Mouse (Mus musculus) CH12.LX (cell line): Measurements from ENCODE around the gene Exoc2. TPM values are rescaled to one million over a fixed set of nuclear protein-coding genes. Genes with fewer than 3 reads are reported as not detected.

Experiments
- DNase-seq: peaks from one replicate; pipeline ENCODE4 v3.0.0-alpha.2; 2013; ENCODE audit errors: extremely low read depth
- H3K27ac ChIP-seq: 2 replicates; pipeline ENCODE4 v1.5.1; 2012; ENCODE audit warnings: low read depth, mild to moderate bottlenecking, control low read depth, moderate library complexity; ENCODE audit not compliant: insufficient read depth
- H3K27me3 ChIP-seq: replicated peaks from 2 replicates; pipeline ENCODE3; 2012; ENCODE audit warnings: inconsistent platforms
- H3K36me3 ChIP-seq, 2 experiments: replicated peaks in 1 of 2; 2 replicates each; pipeline versions ENCODE3 to v1.6.1; 2012; ENCODE audit warnings: inconsistent platforms in 1 of 2, low read length in 1 of 2, mild to moderate bottlenecking in 1 of 2, mixed read lengths in 1 of 2, moderate library complexity in 1 of 2; ENCODE audit not compliant: control insufficient read depth in 1 of 2, insufficient read depth in 1 of 2
- H3K4me1 ChIP-seq, 2 experiments: 2 replicates each; pipeline ENCODE4 v1.6.1; 2012; ENCODE audit warnings: inconsistent platforms in 1 of 2, moderate library complexity in 1 of 2; ENCODE audit not compliant: insufficient read depth in 2 of 2, control insufficient read depth in 1 of 2
- H3K4me2 ChIP-seq: 2 replicates; pipeline ENCODE4 v1.6.1; 2012; ENCODE audit warnings: low read depth, mild to moderate bottlenecking, control low read depth; ENCODE audit not compliant: poor library complexity, insufficient read depth, severe bottlenecking
- H3K4me3 ChIP-seq, 3 experiments: fragments of 150-350 bp in 1 of 3; sonication (generic) in 1 of 3; replicated peaks in 1 of 3; 2 replicates each; pipeline versions ENCODE3 to v1.5.1; 2011 to 2012; ENCODE audit warnings: low read depth in 2 of 3, low read length in 2 of 3, mild to moderate bottlenecking in 2 of 3, moderate library complexity in 2 of 3, control low read depth in 1 of 3, improper control_type of control experiment in 1 of 3, inconsistent platforms in 1 of 3, mixed read lengths in 1 of 3; ENCODE audit not compliant: poor library complexity in 1 of 3
- H3K79me2 ChIP-seq: replicated peaks from 2 replicates; pipeline ENCODE4 v1.6.1; 2012; ENCODE audit warnings: mild to moderate bottlenecking, moderate library complexity; ENCODE audit not compliant: control insufficient read depth, poor library complexity, insufficient read depth, severe bottlenecking; ENCODE audit errors: extremely low read depth
- H3K9ac ChIP-seq: 2 replicates; pipeline ENCODE4 v1.6.1; 2012; ENCODE audit warnings: low read depth, mild to moderate bottlenecking, control low read depth, moderate library complexity; ENCODE audit not compliant: insufficient read depth
- H3K9me3 ChIP-seq: replicated peaks from 2 replicates; pipeline ENCODE3; 2012; ENCODE audit warnings: low read length, inconsistent platforms, mixed read lengths
- BHLHE40 ChIP-seq: IDR thresholded peaks from 2 replicates; pipeline ENCODE4 v1.6.1; 2011; ENCODE audit warnings: mild to moderate bottlenecking, low read depth, low read length, improper control_type of control experiment
- CHD1 ChIP-seq: IDR thresholded peaks from 2 replicates; pipeline ENCODE4 v1.6.1; 2012; ENCODE audit warnings: low read depth, low read length, improper control_type of control experiment, inconsistent platforms
- CHD2 ChIP-seq: IDR thresholded peaks from 2 replicates; pipeline ENCODE4 v1.6.1; 2011; ENCODE audit warnings: low read length, improper control_type of control experiment
- ELF1 ChIP-seq: IDR thresholded peaks from 2 replicates; pipeline ENCODE4 v1.6.1; 2014; ENCODE audit warnings: low read depth, mild to moderate bottlenecking, inconsistent platforms, low read length, improper control_type of control experiment
- IRF4 ChIP-seq: IDR thresholded peaks from 2 replicates; pipeline ENCODE4 v1.6.1; 2014; ENCODE audit warnings: low read depth, mild to moderate bottlenecking, inconsistent platforms, low read length, improper control_type of control experiment
- JUN ChIP-seq: IDR thresholded peaks from 2 replicates; pipeline ENCODE4 v1.6.1; 2011; ENCODE audit warnings: low read depth, mild to moderate bottlenecking, low read length, improper control_type of control experiment, moderate library complexity; ENCODE audit not compliant: insufficient read depth
- JUND ChIP-seq: conservative IDR thresholded peaks from 2 replicates; pipeline ENCODE4 v1.6.1; 2011; ENCODE audit warnings: low read depth, low read length, improper control_type of control experiment
- MAFK ChIP-seq: IDR thresholded peaks from 2 replicates; pipeline ENCODE4 v1.6.1; 2011; ENCODE audit warnings: low read length, improper control_type of control experiment; ENCODE audit not compliant: insufficient replicate concordance
- MAZ ChIP-seq: IDR thresholded peaks from 2 replicates; pipeline ENCODE4 v1.6.1; 2012; ENCODE audit warnings: low read depth, mild to moderate bottlenecking, inconsistent platforms, low read length, improper control_type of control experiment, moderate library complexity
- MEF2A ChIP-seq: IDR thresholded peaks from 2 replicates; pipeline ENCODE4 v1.6.1; 2014; ENCODE audit warnings: low read depth, mild to moderate bottlenecking, inconsistent platforms, low read length, improper control_type of control experiment, borderline replicate concordance
- MXI1 ChIP-seq: IDR thresholded peaks from 2 replicates; pipeline ENCODE4 v1.6.1; 2011; ENCODE audit warnings: mild to moderate bottlenecking, low read depth, low read length, improper control_type of control experiment
- PAX5 ChIP-seq: IDR thresholded peaks from 2 replicates; pipeline ENCODE4 v1.6.1; 2012; ENCODE audit warnings: low read length, inconsistent platforms, mixed read lengths
- POLR2A ChIP-seq: IDR thresholded peaks from 2 replicates; pipeline ENCODE4 v1.6.1; 2011; ENCODE audit warnings: low read depth, mild to moderate bottlenecking, improper control_type of control experiment, low read length
- POLR2AphosphoS2 ChIP-seq: IDR thresholded peaks from 2 replicates; pipeline ENCODE4 v1.6.1; 2011; ENCODE audit warnings: low read depth, low read length, improper control_type of control experiment
- RCOR1 ChIP-seq: conservative IDR thresholded peaks from 2 replicates; pipeline ENCODE4 v1.6.1; 2012; ENCODE audit warnings: low read depth, mild to moderate bottlenecking, inconsistent platforms, low read length, improper control_type of control experiment
- TCF12 ChIP-seq: IDR thresholded peaks from 2 replicates; pipeline ENCODE4 v1.6.1; 2014; ENCODE audit warnings: low read depth, mild to moderate bottlenecking, inconsistent platforms, low read length, improper control_type of control experiment
- USF2 ChIP-seq: conservative IDR thresholded peaks from 2 replicates; pipeline ENCODE4 v1.6.1; 2011; ENCODE audit warnings: low read depth, low read length, improper control_type of control experiment
- ZC3H11A ChIP-seq: IDR thresholded peaks from 2 replicates; pipeline ENCODE4 v1.6.1; 2012; ENCODE audit warnings: low read depth, mild to moderate bottlenecking, inconsistent platforms, low read length, improper control_type of control experiment
- ZKSCAN1 ChIP-seq: IDR thresholded peaks from 2 replicates; pipeline ENCODE4 v1.6.1; 2012; ENCODE audit warnings: low read depth, inconsistent platforms, low read length, improper control_type of control experiment, borderline replicate concordance
- dilution Hi-C: fragments of 300-500 bp; cut with MboI; formaldehyde crosslinking; loops from 2 replicates; pipeline ENCODE4 v1.14.3; 2020; ENCODE audit warnings: low sequenced_read_pairs; ENCODE audit not compliant: extremely low pct_unique_long_range_greater_than_20kb, extremely low pct_ligation_motif_present
- in situ Hi-C: fragments of 300-500 bp; cut with MboI; formaldehyde crosslinking; loops from 3 replicates; pipeline ENCODE4 v1.14.3; 2019; ENCODE audit warnings: low sequenced_read_pairs, low pct_ligation_motif_present, low pct_unique_long_range_greater_than_20kb, mixed read lengths
- polyA plus RNA-seq: library from polyadenylated mRNA; unstranded; fragments of >175 nt; gene quantifications from 2 replicates; pipeline ENCODE4 v1.2.1, GENCODE M21; 2012; ENCODE audit warnings: low read depth; ENCODE audit not compliant: insufficient read length
- total RNA-seq, 2 experiments: library from RNA; depleted of rRNA; stranded (reverse); fragments of 300-350 nt in 1 of 2; fragments of >200 nt in 1 of 2; gene quantifications; 2 replicates each; pipeline ENCODE4 v1.2.3; 2012 to 2014

Gene Exoc2
- total and polyA plus RNA-seq, 3 experiments, result 21.1 to 33.0 (median 29.7) TPM

DNA sequence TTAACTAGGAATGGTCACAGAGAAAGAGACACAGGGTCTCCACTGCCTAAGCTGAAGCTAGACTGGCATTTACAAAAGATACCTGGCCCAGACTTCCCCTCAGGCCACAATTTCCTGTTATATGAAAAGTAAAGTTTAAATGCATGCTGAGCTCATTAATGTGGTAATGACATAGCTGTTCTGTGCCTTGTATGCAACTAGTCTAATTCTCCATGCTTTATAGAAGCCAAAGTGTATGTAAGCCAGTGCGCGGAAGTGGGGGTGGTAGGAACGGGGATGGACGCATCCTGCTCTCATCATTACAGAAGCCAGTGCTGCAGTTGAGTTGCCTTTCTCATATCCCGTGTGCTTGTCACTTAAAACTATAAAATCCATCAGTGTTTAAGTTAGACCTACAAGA lies 156.5 kb downstream of the Exoc2 start:
- H3K4me1 ChIP-seq, result peaks cover 16 to 39% of the 10 kb centered on the region in 2 experiments
- in situ Hi-C loops, result no loop called here
- TF ChIP-seq IRF4 (no peak), TCF12 (no peak), BHLHE40 (no peak), CHD2 (no peak), PAX5 (no peak), CHD1 (no peak), USF2 (no peak), MXI1 (no peak), ZKSCAN1 (no peak), MAZ (no peak), RCOR1 (no peak), ELF1 (no peak), JUND (no peak), ZC3H11A (no peak), MAFK (no peak), JUN (no peak), MEF2A (no peak), POLR2AphosphoS2 (no peak)
- no peak overlapping the region for H3K4me2 ChIP-seq
- dilution Hi-C loops, result no loop called here
- H3K4me3 ChIP-seq, result no peak overlapping the region
- no peak for DNase-seq
- H3K9ac ChIP-seq, result no peak overlapping the region
- H3K79me2 ChIP-seq, result no peaks in the 10 kb centered on the region
- no peaks in the 10 kb centered on the region for H3K9me3 ChIP-seq
- H3K27ac ChIP-seq, result no peak overlapping the region
- peaks cover 40 to 71% of the 10 kb centered on the region in 2 experiments for H3K36me3 ChIP-seq
- no peaks in the 10 kb centered on the region for H3K27me3 ChIP-seq

DNA sequence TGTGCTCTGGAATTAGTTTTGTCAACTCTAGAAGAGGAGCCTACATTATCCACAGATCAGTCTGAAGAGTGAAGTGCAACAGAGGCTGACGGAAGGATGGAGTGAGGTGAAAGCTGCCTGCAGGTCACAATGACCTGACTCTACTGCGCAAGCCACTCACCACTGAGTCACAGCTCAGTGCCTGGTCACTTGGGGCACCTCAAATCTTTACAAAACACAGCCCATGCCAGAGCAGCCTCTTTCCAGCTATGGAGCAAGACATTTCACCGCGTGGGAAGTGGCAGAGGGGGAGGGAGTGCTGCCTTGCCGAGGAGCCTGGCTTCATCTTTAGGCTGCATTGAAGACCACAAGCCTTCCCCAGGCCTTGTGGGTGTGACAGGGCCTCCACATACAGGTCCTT lies 159.6 kb downstream of the Exoc2 start:
- Histone ChIP-seq H3K36me3 (peaks cover 23 to 55% of the 10 kb centered on the region in 2 experiments), H3K4me2 (no peak overlapping the region), H3K4me3 (no peak overlapping the region), H3K79me2 (no peaks in the 10 kb centered on the region), H3K9ac (no peak overlapping the region), H3K27me3 (no peaks in the 10 kb centered on the region), H3K9me3 (peaks cover 3% of the 10 kb centered on the region), H3K4me1 (peaks cover 12 to 27% of the 10 kb centered on the region in 2 experiments), H3K27ac (no peak overlapping the region)
- in situ Hi-C loops, result no loop called here
- DNase-seq, result no peak
- no peak for TF ChIP-seq POLR2A
- TF ChIP-seq MXI1, result no peak
- no peak for TF ChIP-seq JUND
- no peak for TF ChIP-seq MAZ
- no peak for TF ChIP-seq TCF12
- TF ChIP-seq CHD1, result no peak
- no peak for TF ChIP-seq JUN
- dilution Hi-C loops, result no loop called here
